Mouse (Mus musculus) ES-Bruce4 (cell line): ENCODE results near the gene Hdgfl3.

Source experiments
- CTCF ChIP-seq: IDR thresholded peaks from one replicate; pipeline ENCODE4 v1.8.1; 2011; ENCODE audit warnings: low read depth, low read length
- EP300 ChIP-seq: IDR thresholded peaks from 2 replicates; pipeline ENCODE4 v1.6.1; 2011; ENCODE audit warnings: low read depth, low read length; ENCODE audit not compliant: insufficient read depth
- POLR2A ChIP-seq: IDR thresholded peaks from one replicate; pipeline ENCODE4 v1.8.1; 2011; ENCODE audit warnings: low read length; ENCODE audit not compliant: insufficient read depth

DNA sequence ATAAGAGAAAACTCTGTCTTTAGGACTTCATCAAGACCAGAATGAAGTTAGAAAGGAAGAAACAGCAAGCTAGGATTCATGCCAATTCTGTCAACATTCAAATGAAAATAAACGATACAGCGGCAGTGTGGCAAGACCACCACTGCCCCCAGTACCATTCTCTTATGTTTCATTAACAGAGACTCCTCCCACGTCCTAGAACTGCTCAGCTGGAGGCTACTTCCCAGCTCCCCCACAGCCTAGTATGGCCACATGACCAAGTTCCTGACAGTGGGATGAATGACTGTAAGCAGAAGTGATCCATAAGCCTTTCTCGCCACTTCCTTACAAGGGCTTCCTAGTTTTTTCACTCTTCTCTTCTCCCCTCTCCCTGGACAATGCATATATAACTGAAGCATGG, 30.2 kb downstream of the Hdgfl3 start:
- no peak for TF ChIP-seq CTCF
- TF ChIP-seq POLR2A = no peak
- no peak for TF ChIP-seq EP300
